Mouse (Mus musculus) kidney, adult 2 months (tissue): ENCODE measurements around the gene Tns3. TPM values are rescaled to one million over a fixed set of nuclear protein-coding genes. Genes with fewer than 3 reads are reported as not detected.

Source experiments
- DNase-seq: peaks from one replicate; pipeline ENCODE4 v3.0.0; 2021
- H3K27ac ChIP-seq: fragments of 200-500 bp; 2 replicates; pipeline ENCODE4 v1.5.1; 2012; ENCODE audit warnings: low read depth, low read length, control low read depth, inconsistent platforms; ENCODE audit not compliant: insufficient read depth
- H3K27me3 ChIP-seq: fragments of 200-500 bp; replicated peaks from 2 replicates; pipeline ENCODE4 v1.6.1; 2012; ENCODE audit warnings: mild to moderate bottlenecking, moderate library complexity, low read length, inconsistent platforms; ENCODE audit not compliant: control insufficient read depth, insufficient read depth
- H3K36me3 ChIP-seq: fragments of 200-500 bp; 2 replicates; pipeline ENCODE4 v1.6.1; 2012; ENCODE audit warnings: mild to moderate bottlenecking, moderate library complexity, low read length, inconsistent platforms; ENCODE audit not compliant: control insufficient read depth, insufficient read depth
- H3K4me1 ChIP-seq: fragments of 200-500 bp; 2 replicates; pipeline ENCODE4 v1.6.1; 2011; ENCODE audit warnings: low read length; ENCODE audit not compliant: control insufficient read depth, insufficient read depth
- H3K4me3 ChIP-seq: fragments of 200-500 bp; 2 replicates; pipeline ENCODE4 v1.5.1; 2011; ENCODE audit warnings: mild to moderate bottlenecking, low read depth, low read length, control low read depth; ENCODE audit not compliant: insufficient read depth
- CTCF ChIP-seq: fragments of 200-500 bp; conservative IDR thresholded peaks from 2 replicates; pipeline ENCODE4 v1.5.1; 2011; ENCODE audit warnings: low read depth, mild to moderate bottlenecking, control low read depth, low read length, moderate library complexity, mixed read lengths; ENCODE audit not compliant: insufficient read depth, insufficient read length
- POLR2A ChIP-seq: fragments of 200-500 bp; IDR thresholded peaks from one replicate; pipeline ENCODE4 v1.6.1; 2011; ENCODE audit warnings: low read depth, low read length, control low read depth
- WGBS: fragments of 180-500 bp; shearing (Covaris S2); methylation state at CpG from one replicate; pipeline ENCODE4 v1.1.7; 2018; 5-methylcytosine and 5-hydroxymethylcytosine counted together
- polyA plus RNA-seq: library from polyadenylated mRNA; depleted of rRNA; stranded (reverse); fragments of >200 nt; gene quantifications from 2 replicates; pipeline ENCODE4 v1.2.3, GENCODE M21; 2012

Gene Tns3
- polyA plus RNA-seq, 1 experiment: 63.7 TPM

GRCm38 (mm10) chr11:8401328-8401727 lies 263.0 kb downstream of the Tns3 start:
- no peak for DNase-seq
- Histone ChIP-seq H3K27ac (no peak overlapping the region), H3K36me3 (no peaks in the 10 kb centered on the region), H3K27me3 (no peaks in the 10 kb centered on the region), H3K4me1 (no peaks in the 10 kb centered on the region), H3K4me3 (no peak overlapping the region)
- TF ChIP-seq CTCF: no peak
- TF ChIP-seq POLR2A: no peak
- 77% methylated on average over 7 of the region's 7 CpGs for WGBS

GRCm38 (mm10) chr11:8396329-8396728 lies 268.0 kb downstream of the Tns3 start:
- Histone ChIP-seq H3K27me3 (no peaks in the 10 kb centered on the region), H3K27ac (no peak overlapping the region), H3K36me3 (no peaks in the 10 kb centered on the region), H3K4me3 (no peak overlapping the region), H3K4me1 (no peaks in the 10 kb centered on the region)
- WGBS: 78% methylated on average over 7 of the region's 7 CpGs
- no peak for TF ChIP-seq CTCF
- TF ChIP-seq POLR2A: no peak
- no peak for DNase-seq

GRCm38 (mm10) chr11:8391564-8391963 lies 272.8 kb downstream of the Tns3 start:
- no peak for TF ChIP-seq CTCF
- no peak for TF ChIP-seq POLR2A
- Histone ChIP-seq H3K27ac (no peak overlapping the region), H3K4me1 (no peaks in the 10 kb centered on the region), H3K36me3 (no peaks in the 10 kb centered on the region), H3K4me3 (no peak overlapping the region), H3K27me3 (no peaks in the 10 kb centered on the region)
- 61% methylated on average over 5 of the region's 5 CpGs for WGBS
- no peak for DNase-seq

DNA sequence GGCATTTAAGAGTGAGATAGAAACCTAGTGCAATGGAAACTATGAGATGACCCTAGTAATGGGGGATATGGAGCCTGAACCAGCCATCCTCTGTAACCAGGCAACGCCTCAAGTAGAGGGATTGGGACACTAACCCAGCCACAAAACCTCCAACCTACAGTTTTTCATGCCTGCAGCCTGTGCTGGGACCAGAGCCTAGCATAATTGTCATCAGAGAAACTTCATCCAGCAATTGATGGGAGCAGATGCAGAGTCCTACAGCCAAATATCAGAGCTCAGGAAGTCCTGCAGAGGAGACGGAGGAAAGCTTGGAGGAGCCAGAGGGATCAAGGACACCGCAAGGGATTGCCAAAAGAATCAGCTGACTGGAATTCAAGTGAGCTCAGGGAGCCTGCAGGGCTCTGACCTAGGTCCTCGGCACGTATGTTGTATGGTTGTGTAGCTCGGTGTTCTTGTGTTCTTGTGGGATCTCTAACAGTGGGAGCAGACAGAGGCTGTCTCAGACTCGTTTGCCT lies 278.4 kb downstream of the Tns3 start:
- Histone ChIP-seq H3K4me1 (no peaks in the 10 kb centered on the region), H3K36me3 (no peaks in the 10 kb centered on the region), H3K4me3 (no peak overlapping the region), H3K27ac (no peak overlapping the region), H3K27me3 (no peaks in the 10 kb centered on the region)
- DNase-seq: no peak
- WGBS: 85% methylated on average over 7 of the region's 7 CpGs
- TF ChIP-seq POLR2A: no peak
- no peak for TF ChIP-seq CTCF
